Mouse (Mus musculus) myocyte (in vitro differentiated cells): Measurements from ENCODE around the gene Cpne4. TPM values are rescaled to one million over a fixed set of nuclear protein-coding genes. Genes with fewer than 3 reads are reported as not detected.

ENCODE experiments used
- H3K27me3 ChIP-seq: one replicate; pipeline ENCODE4 v1.6.1; 2011; ENCODE audit not compliant: control insufficient read depth, insufficient read depth, insufficient read length
- H3K36me3 ChIP-seq: one replicate; pipeline ENCODE4 v1.6.1; 2011; ENCODE audit not compliant: control insufficient read depth, insufficient read depth
- H3K4me2 ChIP-seq: one replicate; pipeline ENCODE4 v1.6.1; 2011; ENCODE audit warnings: low read depth, control low read depth
- H3K4me3 ChIP-seq: one replicate; pipeline ENCODE4 v1.5.1; 2011; ENCODE audit warnings: mild to moderate bottlenecking, control low read depth, moderate library complexity
- H3K79me2 ChIP-seq: one replicate; pipeline ENCODE4 v1.6.1; 2011; ENCODE audit not compliant: control insufficient read depth, insufficient read depth
- H3ac ChIP-seq: one replicate; pipeline ENCODE4 v1.6.1; 2011; ENCODE audit not compliant: control insufficient read depth, insufficient read length
- CEBPB ChIP-seq: IDR thresholded peaks from 2 replicates; pipeline ENCODE4 v1.6.1; 2011; ENCODE audit warnings: mild to moderate bottlenecking, moderate library complexity; ENCODE audit not compliant: poor library complexity, insufficient read depth, severe bottlenecking
- E2F4 ChIP-seq: IDR thresholded peaks from one replicate; pipeline ENCODE4 v1.6.1; 2011; ENCODE audit warnings: mild to moderate bottlenecking, control low read depth, moderate library complexity; ENCODE audit not compliant: insufficient read depth
- MAX ChIP-seq: IDR thresholded peaks from one replicate; pipeline ENCODE4 v1.6.1; 2011; ENCODE audit warnings: low read depth, mild to moderate bottlenecking, control low read depth
- MYOD1 ChIP-seq, 3 experiments: IDR thresholded peaks; one replicate each; pipeline ENCODE4 v1.6.1; 2011; ENCODE audit warnings: control low read depth in 2 of 3, low read depth in 2 of 3, mild to moderate bottlenecking in 2 of 3, moderate library complexity in 1 of 3; ENCODE audit not compliant: insufficient read length in 2 of 3, control insufficient read depth in 1 of 3
- MYOG ChIP-seq, 3 experiments: IDR thresholded peaks; one replicate each; pipeline ENCODE4 v1.6.1; 2011; ENCODE audit warnings: control low read depth in 2 of 3, low read depth in 2 of 3, mild to moderate bottlenecking in 2 of 3; ENCODE audit not compliant: insufficient read length in 2 of 3, control insufficient read depth in 1 of 3, insufficient read depth in 1 of 3
- POLR2A ChIP-seq: IDR thresholded peaks from one replicate; pipeline ENCODE4 v1.6.1; 2011; ENCODE audit warnings: low read depth, mild to moderate bottlenecking, control low read depth, moderate library complexity; ENCODE audit not compliant: insufficient read length
- POLR2AphosphoS2 ChIP-seq: IDR thresholded peaks from one replicate; pipeline ENCODE4 v1.6.1; 2011; ENCODE audit warnings: low read depth, control low read depth; ENCODE audit not compliant: insufficient read length
- REST ChIP-seq: IDR thresholded peaks from one replicate; pipeline ENCODE4 v1.6.1; 2011; ENCODE audit warnings: mild to moderate bottlenecking, control low read depth, moderate library complexity; ENCODE audit not compliant: insufficient read depth, insufficient read length
- SRF ChIP-seq: IDR thresholded peaks from one replicate; pipeline ENCODE4 v1.6.1; 2011; ENCODE audit warnings: low read depth; ENCODE audit not compliant: control insufficient read depth, insufficient read length
- TCF12 ChIP-seq: IDR thresholded peaks from one replicate; pipeline ENCODE4 v1.6.1; 2011; ENCODE audit warnings: mild to moderate bottlenecking, control low read depth; ENCODE audit not compliant: poor library complexity, insufficient read depth, severe bottlenecking
- TCF3 ChIP-seq: IDR thresholded peaks from one replicate; pipeline ENCODE4 v1.6.1; 2011; ENCODE audit warnings: low read depth, control low read depth; ENCODE audit not compliant: insufficient read length
- USF1 ChIP-seq: IDR thresholded peaks from one replicate; pipeline ENCODE4 v1.6.1; 2011; ENCODE audit warnings: low read depth, mild to moderate bottlenecking, control low read depth, moderate library complexity
- polyA plus RNA-seq: library from polyadenylated mRNA; unstranded; fragments of >200 nt; fragmentation: generic; extraction: Trizol; gene quantifications from one replicate; pipeline ENCODE4 v1.2.1, GENCODE M21; 2012; ENCODE audit warnings: missing spikeins

The Cpne4 gene
- polyA plus RNA-seq, 1 experiment = not detected

GRCm38 (mm10) chr9:104659758-104660157, 112.7 kb downstream of the Cpne4 start:
- Histone ChIP-seq H3K27me3 (no peaks in the 10 kb centered on the region), H3K4me3 (no peak overlapping the region), H3K36me3 (no peaks in the 10 kb centered on the region), H3K4me2 (no peak overlapping the region), H3K79me2 (no peaks in the 10 kb centered on the region), H3ac (no peak overlapping the region)
- TF ChIP-seq USF1 (no peak), SRF (no peak), REST (no peak), E2F4 (no peak), POLR2AphosphoS2 (no peak), POLR2A (no peak), TCF3 (no peak), TCF12 (no peak), MYOG (IDR thresholded peaks at IDR 0.05; ENCODE audit: control insufficient read depth in 1 of 3, insufficient read depth in 1 of 3, insufficient read length in 2 of 3, low read depth in 2 of 3) (no peak), CEBPB (no peak), MYOD1 (IDR thresholded peaks at IDR 0.05; ENCODE audit: control insufficient read depth in 1 of 3, insufficient read length in 2 of 3, low read depth in 2 of 3) (no peak), MAX (no peak)

- Histone ChIP-seq H3K4me2 (no peak overlapping the region), H3K79me2 (no peaks in the 10 kb centered on the region), H3ac (no peak overlapping the region), H3K36me3 (no peaks in the 10 kb centered on the region), H3K4me3 (no peak overlapping the region), H3K27me3 (no peaks in the 10 kb centered on the region)
- no peak for TF ChIP-seq POLR2AphosphoS2
- no peak for TF ChIP-seq TCF12
- no peak for TF ChIP-seq MYOD1 (IDR thresholded peaks at IDR 0.05; ENCODE audit: control insufficient read depth in 1 of 3, insufficient read length in 2 of 3, low read depth in 2 of 3)
- TF ChIP-seq SRF = no peak
- TF ChIP-seq CEBPB = no peak
- TF ChIP-seq USF1 = no peak
These were observed 129.6 kb downstream of the Cpne4 start for GRCm38 (mm10) chr9:104676665-104677064.

GRCm38 (mm10) chr9:104678571-104678970, 131.5 kb downstream of the Cpne4 start:
- TF ChIP-seq USF1 (no peak), MAX (no peak), TCF3 (no peak), POLR2A (no peak), MYOG (IDR thresholded peaks at IDR 0.05; ENCODE audit: control insufficient read depth in 1 of 3, insufficient read depth in 1 of 3, insufficient read length in 2 of 3, low read depth in 2 of 3) (no peak), MYOD1 (IDR thresholded peaks at IDR 0.05; ENCODE audit: control insufficient read depth in 1 of 3, insufficient read length in 2 of 3, low read depth in 2 of 3) (no peak), SRF (no peak), TCF12 (no peak), E2F4 (no peak), POLR2AphosphoS2 (no peak), REST (no peak), CEBPB (no peak)
- Histone ChIP-seq H3K4me3 (no peak overlapping the region), H3K79me2 (no peaks in the 10 kb centered on the region), H3K27me3 (no peaks in the 10 kb centered on the region), H3ac (no peak overlapping the region), H3K4me2 (no peak overlapping the region), H3K36me3 (no peaks in the 10 kb centered on the region)

- H3K4me3 ChIP-seq = no peak overlapping the region
- no peak for TF ChIP-seq CEBPB
- TF ChIP-seq MAX = no peak
- TF ChIP-seq MYOG (IDR thresholded peaks at IDR 0.05; ENCODE audit: control insufficient read depth in 1 of 3, insufficient read depth in 1 of 3, insufficient read length in 2 of 3, low read depth in 2 of 3) = no peak
- no peak for TF ChIP-seq MYOD1 (IDR thresholded peaks at IDR 0.05; ENCODE audit: control insufficient read depth in 1 of 3, insufficient read length in 2 of 3, low read depth in 2 of 3)
- TF ChIP-seq TCF12 = no peak
- no peak for TF ChIP-seq REST
- no peak for TF ChIP-seq POLR2AphosphoS2
- no peaks in the 10 kb centered on the region for H3K27me3 ChIP-seq
- H3ac ChIP-seq = no peak overlapping the region
- H3K36me3 ChIP-seq = no peaks in the 10 kb centered on the region
- H3K79me2 ChIP-seq = no peaks in the 10 kb centered on the region
- no peak overlapping the region for H3K4me2 ChIP-seq
These were observed 140.0 kb downstream of the Cpne4 start for GRCm38 (mm10) chr9:104687051-104687450.

- no peak overlapping the region for H3K4me2 ChIP-seq
- H3K27me3 ChIP-seq = no peaks in the 10 kb centered on the region
- TF ChIP-seq POLR2A (no peak), POLR2AphosphoS2 (no peak), MYOG (IDR thresholded peaks at IDR 0.05; ENCODE audit: control insufficient read depth in 1 of 3, insufficient read depth in 1 of 3, insufficient read length in 2 of 3, low read depth in 2 of 3) (no peak), TCF3 (no peak)
These were observed 146.1 kb downstream of the Cpne4 start for GRCm38 (mm10) chr9:104693145-104693544.

More at GRCm38 (mm10) chr9:104693145-104693544, 146.1 kb downstream of the Cpne4 start:
- Histone ChIP-seq H3K4me3 (no peak overlapping the region), H3ac (no peak overlapping the region), H3K79me2 (no peaks in the 10 kb centered on the region), H3K36me3 (no peaks in the 10 kb centered on the region)
